Comparison of ENCODE assay signal across 17 mouse cellular contexts in genomic region chr13:37718364-37718763, GRCm38 (mm10). TPM values are rescaled to one million over a fixed set of nuclear protein-coding genes. Genes with fewer than 3 reads are reported as not detected.
DNase-seq lines count a peak whose midpoint lies in the region; ATAC-seq and TF ChIP-seq lines count a peak whose summit lies in the region.
"Had no signal": no experiment of that assay in that cellular context is flagged by ENCODE, and none has a peak within 500 bp of the region (broad histone marks: within the 10 kb centered on the region; RNA-seq: fewer than 3 reads in every experiment).

No protein-coding gene starts in this region.

- H3K9ac ChIP-seq in liver, adult 2 months (ENCODE audit: low read depth, low read length) = no peak overlapping the region
- H3K9ac ChIP-seq in midbrain, postnatal 0 days (replicated peaks; ENCODE audit: low read length, poor library complexity, severe bottlenecking) = no peak overlapping the region
- H3K9ac ChIP-seq: embryonic facial prominence, embryonic 13.5 days; heart, embryonic 12.5 days; lung, embryonic 15.5 days; midbrain, embryonic 12.5 days had no signal

- no peaks in the 10 kb centered on the region for H3K36me3 ChIP-seq in liver, adult 2 months (ENCODE audit: control insufficient read depth, insufficient read depth, low read length)
- H3K36me3 ChIP-seq in megakaryocyte, embryonic 14.5 days (replicated peaks; ENCODE audit: low read length) = no peaks in the 10 kb centered on the region
- H3K36me3 ChIP-seq in midbrain, postnatal 0 days (ENCODE audit: insufficient read depth, low read length) = no peaks in the 10 kb centered on the region
- H3K36me3 ChIP-seq: embryonic facial prominence, embryonic 13.5 days; G1E; heart, embryonic 12.5 days; hindbrain, embryonic 10.5 days; lung, embryonic 15.5 days; midbrain, embryonic 12.5 days had no signal

- H3K4me1 ChIP-seq in liver, adult 2 months (ENCODE audit: control insufficient read depth, insufficient read depth, low read length) = peaks cover 15% of the 10 kb centered on the region
- peaks cover 62% of the 10 kb centered on the region for H3K4me1 ChIP-seq in megakaryocyte, embryonic 14.5 days
- H3K4me1 ChIP-seq in midbrain, postnatal 0 days (ENCODE audit: insufficient read depth, low read length) = no peaks in the 10 kb centered on the region
- H3K4me1 ChIP-seq: embryonic facial prominence, embryonic 13.5 days; lung, embryonic 15.5 days; midbrain, embryonic 12.5 days had no signal

- no peak overlapping the region for H3K4me3 ChIP-seq in liver, adult 2 months (ENCODE audit: insufficient read depth, low read depth, low read length)
- H3K4me3 ChIP-seq in megakaryocyte, embryonic 14.5 days (replicated peaks) = peak overlapping the region; percentile 74
- H3K4me3 ChIP-seq in midbrain, postnatal 0 days (ENCODE audit: low read depth, low read length) = no peak overlapping the region
- H3K4me3 ChIP-seq: embryonic facial prominence, embryonic 13.5 days; heart, embryonic 12.5 days; hindbrain, embryonic 10.5 days; lung, embryonic 15.5 days; midbrain, embryonic 12.5 days had no signal

- no peaks in the 10 kb centered on the region for H3K79me2 ChIP-seq in liver, adult 2 months (ENCODE audit: control insufficient read depth, insufficient read depth, low read length)

- DNase-seq in thymus, postnatal 0 days (ENCODE audit: low spot score) = peak; percentile 38
- no peak for DNase-seq in thymus, adult 18-20 months
- DNase-seq in liver, adult 2 months (ENCODE audit: extremely low read depth, low read depth, low spot score) = peak; percentile 21
- no peak for DNase-seq in midbrain, postnatal 0 days (ENCODE audit: low spot score)
- DNase-seq in kidney, postnatal 10 days = no peak
- no peak for DNase-seq in cerebellum, adult 18-20 months
- DNase-seq: adrenal gland, postnatal 36 days; gastrocnemius, postnatal 25 days; thymus, postnatal 14 days had no signal

- no peak for ATAC-seq in midbrain, postnatal 0 days (ENCODE audit: low FRiP score)
- ATAC-seq: inflammation-experienced regulatory T-cells, adult 6 months had no signal

- no peaks in the 10 kb centered on the region for H3K9me3 ChIP-seq in megakaryocyte, embryonic 14.5 days
- H3K9me3 ChIP-seq in midbrain, postnatal 0 days (ENCODE audit: low read length) = no peaks in the 10 kb centered on the region
- H3K9me3 ChIP-seq: embryonic facial prominence, embryonic 13.5 days; G1E; heart, embryonic 12.5 days; hindbrain, embryonic 10.5 days; lung, embryonic 15.5 days; midbrain, embryonic 12.5 days had no signal

- TF ChIP-seq POLR2A in liver, adult 2 months (IDR thresholded peaks at IDR 0.05; ENCODE audit: extremely low read depth, insufficient read depth, low read length) = no peak

- H3K4me2 ChIP-seq in midbrain, postnatal 0 days (ENCODE audit: low read depth, low read length, poor library complexity, severe bottlenecking) = no peak overlapping the region
- H3K4me2 ChIP-seq: embryonic facial prominence, embryonic 13.5 days; heart, embryonic 12.5 days; lung, embryonic 15.5 days; midbrain, embryonic 12.5 days had no signal

- H3K27me3 ChIP-seq in liver, adult 2 months (ENCODE audit: control insufficient read depth, insufficient read depth, low read length) = no peaks in the 10 kb centered on the region
- no peaks in the 10 kb centered on the region for H3K27me3 ChIP-seq in megakaryocyte, embryonic 14.5 days (replicated peaks)
- no peaks in the 10 kb centered on the region for H3K27me3 ChIP-seq in midbrain, postnatal 0 days (ENCODE audit: insufficient read depth, low read length)
- H3K27me3 ChIP-seq: embryonic facial prominence, embryonic 13.5 days; heart, embryonic 12.5 days; lung, embryonic 15.5 days; midbrain, embryonic 12.5 days had no signal

- no peak overlapping the region for H3K27ac ChIP-seq in liver, adult 2 months (replicated peaks; ENCODE audit: insufficient read depth, low read depth, low read length)
- no peak overlapping the region for H3K27ac ChIP-seq in midbrain, postnatal 0 days (ENCODE audit: low read depth, low read length)
- H3K27ac ChIP-seq: embryonic facial prominence, embryonic 13.5 days; hindbrain, embryonic 10.5 days; lung, embryonic 15.5 days; midbrain, embryonic 12.5 days had no signal

- TF ChIP-seq CTCF in liver, adult 2 months (IDR thresholded peaks at IDR 0.05; ENCODE audit: low read depth, low read length) = no peak
- no peak for TF ChIP-seq CTCF in midbrain, postnatal 0 days (IDR thresholded peaks at IDR 0.05)

- 72% methylated on average over 4 of the region's 4 CpGs for WGBS in liver, adult 2 months
- WGBS in midbrain, postnatal 0 days = 70% methylated on average over 4 of the region's 4 CpGs

RNA-seq across cellular contexts. Expression of gene Rreb1, which starts 59.8 kb away (rescaled TPM):
- polyA plus RNA-seq in thymus, postnatal 0 days (2015; fragmentation: Nextera tagmentation; extraction: Ambion mirVana) = 8.5 and 9.6 TPM in 2 replicates
- total RNA-seq in liver, adult 2 months (2014; rRNA removed) = 9.0 and 11.7 TPM in 2 replicates
- polyA plus RNA-seq in liver, adult 2 months (2012; rRNA removed) = 12.4 and 13.6 TPM in 2 replicates
- 20.6 and 23.3 TPM in 2 replicates for polyA plus RNA-seq in megakaryocyte, embryonic 14.5 days (2012; ENCODE audit: insufficient read depth, low replicate concordance)
- 4.3 TPM in 2 replicates for total RNA-seq in midbrain, postnatal 0 days (2014; rRNA removed)
- polyA plus RNA-seq in midbrain, postnatal 0 days (2015; fragmentation: Nextera tagmentation; extraction: Ambion mirVana) = 1.4 and 2.0 TPM in 2 replicates

Comparison
In these comparisons a context has a peak if more than half of its experiments do, and no peak if none do; other contexts are left out.
1. DNase-seq: peak in thymus, postnatal 0 days (single experiment) and liver, adult 2 months (single experiment); none in thymus, adult 18-20 months (0 of 2), midbrain, postnatal 0 days (single experiment), kidney, postnatal 10 days (single experiment) and cerebellum, adult 18-20 months (0 of 2).